Mouse (Mus musculus) forebrain, postnatal 0 days (tissue): ENCODE results near the gene Cdh6. TPM values are rescaled to one million over a fixed set of nuclear protein-coding genes. Genes with fewer than 3 reads are reported as not detected.

ENCODE experiments used
- ATAC-seq: fragments of 200-750 bp; cut with Nextera tagmentation; 2 replicates; pipeline ENCODE4 v1.8.0; 2017; ENCODE audit warnings: mild to moderate bottlenecking, moderate library complexity
- DNase-seq: peaks from one replicate; pipeline ENCODE4 v3.0.0-alpha.2; 2015
- H3K27ac ChIP-seq: fragments of 300-500 bp; sonication (generic); 2 replicates; pipeline ENCODE4 v1.5.1; 2014; ENCODE audit warnings: low read depth, mild to moderate bottlenecking, antibody characterized with exemption, low read length, moderate library complexity, mixed read lengths
- H3K27me3 ChIP-seq: fragments of 300-500 bp; sonication (generic); 2 replicates; pipeline ENCODE4 v1.6.1; 2014; ENCODE audit warnings: mild to moderate bottlenecking, low read length, mixed read lengths; ENCODE audit not compliant: insufficient read depth
- H3K36me3 ChIP-seq: fragments of 300-500 bp; sonication (generic); 2 replicates; pipeline ENCODE4 v1.6.1; 2014; ENCODE audit warnings: mild to moderate bottlenecking, moderate library complexity; ENCODE audit not compliant: insufficient read depth
- H3K4me1 ChIP-seq: fragments of 300-500 bp; sonication (generic); 2 replicates; pipeline ENCODE4 v1.6.1; 2014; ENCODE audit warnings: antibody characterized with exemption; ENCODE audit not compliant: insufficient read depth
- H3K4me2 ChIP-seq: fragments of 300-500 bp; sonication (generic); 2 replicates; pipeline ENCODE4 v1.6.1; 2014; ENCODE audit warnings: low read depth, mild to moderate bottlenecking, moderate library complexity
- H3K4me3 ChIP-seq: fragments of 300-500 bp; sonication (generic); 2 replicates; pipeline ENCODE4 v1.5.1; 2014; ENCODE audit warnings: low read depth, low read length, mixed read lengths
- H3K9ac ChIP-seq: fragments of 300-500 bp; sonication (generic); 2 replicates; pipeline ENCODE4 v1.6.1; 2014; ENCODE audit warnings: mild to moderate bottlenecking
- H3K9me3 ChIP-seq: fragments of 300-500 bp; sonication (generic); 2 replicates; pipeline ENCODE4 v1.6.1; 2016; ENCODE audit warnings: low read length
- CTCF ChIP-seq: sonication (generic); IDR thresholded peaks from 2 replicates; pipeline ENCODE4 v1.5.1; 2016; ENCODE audit warnings: antibody characterized with exemption, control low read depth, low read depth
- WGBS: fragments of 180-500 bp; shearing (Covaris S2); extraction: QIAGEN DNeasy Blood & Tissue Kit; methylation state at CpG from one replicate; pipeline ENCODE4 v1.1.7; 2014; 5-methylcytosine and 5-hydroxymethylcytosine counted together
- polyA plus RNA-seq: library from polyadenylated mRNA; unstranded; fragments of >200 nt; fragmentation: Nextera tagmentation; extraction: Ambion mirVana; gene quantifications from 2 replicates; pipeline ENCODE4 v1.2.1, GENCODE M21; 2015
- total RNA-seq: library from RNA; depleted of rRNA; stranded (reverse); fragments of >200 nt; gene quantifications from 2 replicates; pipeline ENCODE4 v1.2.3, GENCODE M21; 2014

The Cdh6 gene
- total and polyA plus RNA-seq, 2 experiments from 2014 or later = 9.8 to 12.1 TPM

GRCm38 (mm10) chr15:13175978-13176377 lies 2.5 kb upstream of the Cdh6 start:
- Histone ChIP-seq H3K36me3 (no peaks in the 10 kb centered on the region), H3K4me1 (no peaks in the 10 kb centered on the region), H3K27ac (no peak overlapping the region), H3K4me2 (no peak overlapping the region), H3K9me3 (no peaks in the 10 kb centered on the region), H3K4me3 (no peak overlapping the region), H3K9ac (no peak overlapping the region), H3K27me3 (no peaks in the 10 kb centered on the region)
- DNase-seq (no peak), ATAC-seq (no peak)
- peak; percentile 35; the same call in 1 of the 2 replicates for TF ChIP-seq CTCF
- 30% methylated on average over 9 of the region's 9 CpGs for WGBS

- no peak for DNase-seq
- no peaks in the 10 kb centered on the region for H3K9me3 ChIP-seq
- H3K27ac ChIP-seq = no peak overlapping the region
- no peaks in the 10 kb centered on the region for H3K4me1 ChIP-seq
- ATAC-seq = no peak
- no peak for TF ChIP-seq CTCF
- H3K9ac ChIP-seq = no peak overlapping the region
- no peaks in the 10 kb centered on the region for H3K36me3 ChIP-seq
- no peaks in the 10 kb centered on the region for H3K27me3 ChIP-seq
- 14% methylated on average over 6 of the region's 6 CpGs for WGBS
- peak overlapping the region; percentile 93 for H3K4me2 ChIP-seq
- H3K4me3 ChIP-seq = peak overlapping the region; percentile 65
Measured at GRCm38 (mm10) chr15:13174618-13174980, 1.1 kb upstream of the Cdh6 start.

DNA sequence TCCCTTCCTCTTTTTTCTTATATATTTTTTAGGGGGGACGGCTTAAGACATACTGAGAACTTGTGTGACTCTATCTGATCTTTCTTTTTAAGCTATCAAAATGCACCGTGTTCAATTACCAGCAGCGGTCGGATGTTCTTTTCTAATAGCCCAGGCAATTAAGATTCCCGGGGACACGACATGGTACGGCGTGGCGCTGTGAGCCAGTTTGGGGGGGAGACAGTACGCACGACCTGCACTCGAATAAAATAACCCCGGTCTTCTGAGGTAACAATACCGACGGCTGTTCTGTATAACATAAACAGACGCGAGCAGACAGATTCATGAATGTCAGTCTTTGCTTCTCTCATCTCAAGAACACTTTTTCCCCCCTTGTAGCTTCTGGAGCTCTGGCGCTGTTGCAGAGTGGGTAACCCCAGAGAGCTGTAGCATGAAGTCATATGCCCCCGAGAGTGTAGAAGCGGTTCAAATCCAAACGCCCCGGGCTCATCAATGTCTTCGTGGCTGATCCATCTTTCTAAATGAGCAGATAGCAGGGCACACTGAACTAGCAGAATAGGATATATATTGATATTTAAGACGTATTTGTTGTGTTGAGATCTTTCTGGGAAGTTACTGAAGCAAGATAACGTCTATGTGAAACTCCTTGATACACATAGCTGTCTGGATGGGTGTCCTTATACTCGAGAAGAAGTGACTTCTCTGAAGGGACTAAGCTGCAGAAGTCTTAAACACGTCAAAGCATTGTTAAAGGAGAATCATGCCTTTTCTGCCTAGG lies 554 bp upstream of the Cdh6 start:
- peak; percentile 53 for DNase-seq
- no peaks in the 10 kb centered on the region for H3K27me3 ChIP-seq
- WGBS = under 1% methylated on average over 27 of the region's 27 CpGs
- ATAC-seq = peak; percentile 7; the same call in 1 of the 2 replicates
- no peaks in the 10 kb centered on the region for H3K36me3 ChIP-seq
- H3K4me1 ChIP-seq = no peaks in the 10 kb centered on the region
- no peaks in the 10 kb centered on the region for H3K9me3 ChIP-seq
- TF ChIP-seq CTCF = no peak
- peak overlapping the region; percentile 80 for H3K27ac ChIP-seq
- H3K9ac ChIP-seq = peak overlapping the region; percentile 52
- H3K4me3 ChIP-seq = peak overlapping the region; percentile 65
- H3K4me2 ChIP-seq = peak overlapping the region; percentile 93

- Histone ChIP-seq H3K4me2 (peak overlapping the region; percentile 93), H3K9me3 (no peaks in the 10 kb centered on the region), H3K36me3 (no peaks in the 10 kb centered on the region), H3K27me3 (no peaks in the 10 kb centered on the region), H3K4me3 (peak overlapping the region; percentile 65), H3K4me1 (no peaks in the 10 kb centered on the region), H3K9ac (peak overlapping the region; percentile 52), H3K27ac (peak overlapping the region; percentile 80)
- WGBS = under 1% methylated on average over 26 of the region's 26 CpGs
- no peak for TF ChIP-seq CTCF
- DNase-seq = peak; percentile 64
- ATAC-seq = no peak
Measured at GRCm38 (mm10) chr15:13172365-13173070, 957 bp downstream of the Cdh6 start.

- WGBS = 2% methylated on average over 16 of the region's 16 CpGs
- Histone ChIP-seq H3K9ac (peak overlapping the region; percentile 52), H3K27me3 (no peaks in the 10 kb centered on the region), H3K4me3 (peak overlapping the region; percentile 65), H3K9me3 (no peaks in the 10 kb centered on the region), H3K4me2 (peak overlapping the region; percentile 93), H3K4me1 (no peaks in the 10 kb centered on the region), H3K36me3 (no peaks in the 10 kb centered on the region), H3K27ac (no peak overlapping the region)
- DNase-seq = no peak
- no peak for ATAC-seq
- TF ChIP-seq CTCF = no peak
Measured at GRCm38 (mm10) chr15:13171486-13172364, 1.8 kb downstream of the Cdh6 start.

- Histone ChIP-seq H3K36me3 (no peaks in the 10 kb centered on the region), H3K9me3 (no peaks in the 10 kb centered on the region), H3K4me3 (no peak overlapping the region), H3K9ac (no peak overlapping the region), H3K4me1 (no peaks in the 10 kb centered on the region), H3K4me2 (no peak overlapping the region), H3K27ac (no peak overlapping the region), H3K27me3 (no peaks in the 10 kb centered on the region)
- no peak for TF ChIP-seq CTCF
- 92% methylated on average over 13 of the region's 13 CpGs for WGBS
- no peak for ATAC-seq
- no peak for DNase-seq
Measured at GRCm38 (mm10) chr15:13165094-13165885, 8.2 kb downstream of the Cdh6 start.
